Mouse (Mus musculus) embryonic facial prominence, embryonic 12.5 days (tissue): ENCODE data around the gene Spsb2. TPM values are rescaled to one million over a fixed set of nuclear protein-coding genes. Genes with fewer than 3 reads are reported as not detected.
"Not testable (repeated sequence)": the region's sequence is repeated elsewhere in the genome, so short reads cannot be mapped to it uniquely, and the experiment has no call there.

ENCODE experiments used
- ATAC-seq: fragments of 200-750 bp; cut with Nextera tagmentation; 2 replicates; pipeline ENCODE4 v1.8.0; 2017; ENCODE audit not compliant: insufficient number of reproducible peaks, insufficient read depth, low FRiP score, low TSS enrichment
- H3K27ac ChIP-seq: fragments of 300-500 bp; sonication (generic); 2 replicates; pipeline ENCODE4 v1.5.1; 2016; ENCODE audit warnings: mild to moderate bottlenecking
- H3K27me3 ChIP-seq: fragments of 300-500 bp; sonication (generic); 2 replicates; pipeline ENCODE4 v1.6.1; 2016; ENCODE audit warnings: mild to moderate bottlenecking, moderate library complexity
- H3K36me3 ChIP-seq: fragments of 300-500 bp; sonication (generic); 2 replicates; pipeline ENCODE4 v1.6.1; 2016; ENCODE audit warnings: mild to moderate bottlenecking
- H3K4me1 ChIP-seq: fragments of 300-500 bp; sonication (generic); 2 replicates; pipeline ENCODE4 v1.6.1; 2016
- H3K4me2 ChIP-seq: fragments of 300-500 bp; sonication (generic); replicated peaks from 2 replicates; pipeline ENCODE4 v1.6.1; 2016; ENCODE audit warnings: mild to moderate bottlenecking, moderate library complexity
- H3K4me3 ChIP-seq: fragments of 300-500 bp; sonication (generic); 2 replicates; pipeline ENCODE4 v1.5.1; 2016; ENCODE audit warnings: mild to moderate bottlenecking
- H3K9ac ChIP-seq: fragments of 300-500 bp; sonication (generic); 2 replicates; pipeline ENCODE4 v1.6.1; 2016; ENCODE audit warnings: mild to moderate bottlenecking, moderate library complexity
- H3K9me3 ChIP-seq: fragments of 300-500 bp; sonication (generic); 2 replicates; pipeline ENCODE4 v1.6.1; 2016; ENCODE audit warnings: mild to moderate bottlenecking, moderate library complexity
- WGBS: fragments of 180-500 bp; shearing (Covaris S2); methylation state at CpG from one replicate; pipeline ENCODE4 v1.1.7; 2016; 5-methylcytosine and 5-hydroxymethylcytosine counted together
- polyA plus RNA-seq: library from polyadenylated mRNA; unstranded; fragments of >200 nt; fragmentation: Nextera tagmentation; extraction: Ambion mirVana; gene quantifications from 2 replicates; pipeline ENCODE4 v1.2.1, GENCODE M21; 2016

The Spsb2 gene
- polyA plus RNA-seq, 1 experiment from 2014 or later = 10.5 TPM

- Histone ChIP-seq H3K9me3 (no peaks in the 10 kb centered on the region), H3K9ac (no peak overlapping the region), H3K27me3 (no peaks in the 10 kb centered on the region), H3K27ac (no peak overlapping the region), H3K36me3 (peaks cover 80% of the 10 kb centered on the region), H3K4me2 (no peak overlapping the region), H3K4me3 (no peak overlapping the region), H3K4me1 (peaks cover 11% of the 10 kb centered on the region)
- no peak for ATAC-seq
- 94% methylated on average over 8 of the region's 8 CpGs for WGBS
Measured at GRCm38 (mm10) chr6:124817971-124818370, 9.5 kb downstream of the Spsb2 start.

GRCm38 (mm10) chr6:124820891-124821290 lies 12.4 kb downstream of the Spsb2 start:
- Histone ChIP-seq H3K4me1 (no peaks in the 10 kb centered on the region), H3K9me3 (no peaks in the 10 kb centered on the region), H3K9ac (no peak overlapping the region), H3K27me3 (no peaks in the 10 kb centered on the region), H3K27ac (no peak overlapping the region), H3K4me2 (no peak overlapping the region), H3K36me3 (peaks cover 100% of the 10 kb centered on the region), H3K4me3 (no peak overlapping the region)
- ATAC-seq = no peak
- 91% methylated on average over 5 of the region's 5 CpGs for WGBS

GRCm38 (mm10) chr6:124822049-124822448 lies 13.6 kb downstream of the Spsb2 start:
- ATAC-seq = no peak
- Histone ChIP-seq H3K4me1 (no peaks in the 10 kb centered on the region), H3K36me3 (peaks cover 95% of the 10 kb centered on the region), H3K9ac (no peak overlapping the region), H3K9me3 (no peaks in the 10 kb centered on the region), H3K27ac (no peak overlapping the region), H3K4me2 (no peak overlapping the region), H3K4me3 (no peak overlapping the region), H3K27me3 (no peaks in the 10 kb centered on the region)
- 94% methylated on average over 4 of the region's 4 CpGs for WGBS

GRCm38 (mm10) chr6:124828101-124828592 lies 19.7 kb downstream of the Spsb2 start:
- peak overlapping the region; percentile 88 for H3K4me2 ChIP-seq
- peaks cover 23% of the 10 kb centered on the region for H3K4me1 ChIP-seq
- no peaks in the 10 kb centered on the region for H3K27me3 ChIP-seq
- ATAC-seq = no peak
- H3K9me3 ChIP-seq = no peaks in the 10 kb centered on the region
- H3K4me3 ChIP-seq = peak overlapping the region; percentile 62
- H3K9ac ChIP-seq = peak overlapping the region; percentile 69
- peak overlapping the region; percentile 79; the same call in 1 of the 2 replicates for H3K27ac ChIP-seq
- 25% methylated on average over 10 of the region's 10 CpGs for WGBS
- peaks cover 50% of the 10 kb centered on the region for H3K36me3 ChIP-seq

- under 1% methylated on average over 55 of the region's 55 CpGs for WGBS
- H3K36me3 ChIP-seq = peaks cover 49% of the 10 kb centered on the region
Measured at GRCm38 (mm10) chr6:124828868-124829798, 20.7 kb downstream of the Spsb2 start, which contains the start of the genes Usp5 and Cdca3. Gene Usp5, minus strand, starts transcription at chr6:124829484. Gene Cdca3, plus strand, starts transcription at chr6:124829547.

GRCm38 (mm10) chr6:124829799-124830700 lies 21.6 kb downstream of the Spsb2 start:
- H3K4me1 ChIP-seq = peaks cover 26% of the 10 kb centered on the region
- ATAC-seq = peak; percentile 89
- 0% methylated on average over 38 of the region's 38 CpGs for WGBS
- peak overlapping the region; percentile 69 for H3K9ac ChIP-seq
- peak overlapping the region; percentile 62 for H3K4me3 ChIP-seq
- H3K27me3 ChIP-seq = no peaks in the 10 kb centered on the region
- peak overlapping the region; percentile 82 for H3K4me2 ChIP-seq
- no peaks in the 10 kb centered on the region for H3K9me3 ChIP-seq
- peaks cover 46% of the 10 kb centered on the region for H3K36me3 ChIP-seq
- H3K27ac ChIP-seq = peak overlapping the region; percentile 79

More at GRCm38 (mm10) chr6:124828868-124829798, 20.7 kb downstream of the Spsb2 start, which contains the start of the genes Usp5 and Cdca3:
- Histone ChIP-seq H3K4me3 (peak within 1 kb of the TSS; percentile 62), H3K4me1 (peaks cover 23% of the 10 kb centered on the region), H3K9ac (peak within 1 kb of the TSS; percentile 69), H3K27ac (peak within 1 kb of the TSS; percentile 79), H3K9me3 (no peaks in the 10 kb centered on the region), H3K4me2 (peak within 1 kb of the TSS; percentile 88), H3K27me3 (no peaks in the 10 kb centered on the region)
- ATAC-seq = peak; percentile 96

GRCm38 (mm10) chr6:124831199-124831598 lies 22.7 kb downstream of the Spsb2 start:
- H3K4me1 ChIP-seq = peaks cover 26% of the 10 kb centered on the region

GRCm38 (mm10) chr6:124831649-124832048 lies 23.2 kb downstream of the Spsb2 start:
- H3K9ac ChIP-seq = no peak overlapping the region
- 85% methylated on average over 8 of the region's 8 CpGs for WGBS
- H3K27ac ChIP-seq = no peak overlapping the region
- H3K9me3 ChIP-seq = no peaks in the 10 kb centered on the region
- peak overlapping the region; percentile 82 for H3K4me2 ChIP-seq
- peaks cover 26% of the 10 kb centered on the region for H3K4me1 ChIP-seq
- peak overlapping the region; percentile 62; the same call in 1 of the 2 replicates for H3K4me3 ChIP-seq
- ATAC-seq = no peak
- peaks cover 32% of the 10 kb centered on the region for H3K36me3 ChIP-seq
- no peaks in the 10 kb centered on the region for H3K27me3 ChIP-seq

More at GRCm38 (mm10) chr6:124831199-124831598, 22.7 kb downstream of the Spsb2 start:
- H3K9me3 ChIP-seq, H3K9ac ChIP-seq, H3K27me3 ChIP-seq, ATAC-seq, H3K27ac ChIP-seq: not testable (repeated sequence)
- WGBS = 96% methylated on average over 4 of the region's 4 CpGs
- H3K4me3 ChIP-seq = peak overlapping the region; percentile 62
- peaks cover 34% of the 10 kb centered on the region for H3K36me3 ChIP-seq
- H3K4me2 ChIP-seq = peak overlapping the region; percentile 82

GRCm38 (mm10) chr6:124834512-124835081 lies 26.1 kb downstream of the Spsb2 start:
- peaks cover 18% of the 10 kb centered on the region for H3K4me1 ChIP-seq
- whole genome bisulfite sequencing = 71% methylated on average over 6 of the region's 6 CpGs

GRCm38 (mm10) chr6:124835531-124835930 lies 27.1 kb downstream of the Spsb2 start:
- no peak overlapping the region for H3K27ac ChIP-seq
- peaks cover 25% of the 10 kb centered on the region for H3K4me1 ChIP-seq
- no peak for ATAC-seq
- H3K9me3 ChIP-seq = no peaks in the 10 kb centered on the region
- 32% methylated on average over 10 of the region's 10 CpGs for WGBS
- no peaks in the 10 kb centered on the region for H3K27me3 ChIP-seq
- no peak overlapping the region for H3K9ac ChIP-seq
- H3K4me2 ChIP-seq = no peak overlapping the region
- peaks cover 28% of the 10 kb centered on the region for H3K36me3 ChIP-seq
- H3K4me3 ChIP-seq = no peak overlapping the region

More at GRCm38 (mm10) chr6:124834512-124835081, 26.1 kb downstream of the Spsb2 start:
- H3K27ac ChIP-seq = no peak overlapping the region
- H3K4me2 ChIP-seq = no peak overlapping the region
- no peak for ATAC-seq
- no peaks in the 10 kb centered on the region for H3K9me3 ChIP-seq
- no peak overlapping the region for H3K4me3 ChIP-seq
- H3K36me3 ChIP-seq = peaks cover 28% of the 10 kb centered on the region
- H3K27me3 ChIP-seq = no peaks in the 10 kb centered on the region
- H3K9ac ChIP-seq = no peak overlapping the region

- no peak overlapping the region for H3K9ac ChIP-seq
- H3K4me2 ChIP-seq = no peak overlapping the region
- no peak overlapping the region for H3K27ac ChIP-seq
- H3K36me3 ChIP-seq = peaks cover 31% of the 10 kb centered on the region
- H3K27me3 ChIP-seq = no peaks in the 10 kb centered on the region
- no peak overlapping the region for H3K4me3 ChIP-seq
- no peak for ATAC-seq
- 80% methylated on average over 7 of the region's 7 CpGs for WGBS
- no peaks in the 10 kb centered on the region for H3K9me3 ChIP-seq
- peaks cover 20% of the 10 kb centered on the region for H3K4me1 ChIP-seq
Measured at GRCm38 (mm10) chr6:124836411-124836810, 27.9 kb downstream of the Spsb2 start.
